Mouse (Mus musculus) liver, postnatal 0 days (tissue): Measurements from ENCODE around the gene Tpsab1. TPM values are rescaled to one million over a fixed set of nuclear protein-coding genes. Genes with fewer than 3 reads are reported as not detected.

ENCODE experiments used
- ATAC-seq: fragments of 200-750 bp; cut with Nextera tagmentation; 2 replicates; pipeline ENCODE4 v1.8.0; 2017; ENCODE audit warnings: mild to moderate bottlenecking, moderate library complexity
- DNase-seq: peaks from one replicate; pipeline ENCODE4 v3.0.0-alpha.2; 2016
- H3K27ac ChIP-seq: fragments of 300-500 bp; sonication (generic); 2 replicates; pipeline ENCODE4 v1.5.1; 2014; ENCODE audit warnings: antibody characterized with exemption, moderate library complexity, mild to moderate bottlenecking, low read depth
- H3K27me3 ChIP-seq: fragments of 300-500 bp; sonication (generic); 2 replicates; pipeline ENCODE4 v1.6.1; 2014; ENCODE audit warnings: low read length, control low read depth, mixed read lengths; ENCODE audit not compliant: insufficient read depth
- H3K36me3 ChIP-seq: fragments of 300-500 bp; sonication (generic); replicated peaks from 2 replicates; pipeline ENCODE4 v1.6.1; 2014; ENCODE audit warnings: mild to moderate bottlenecking, control low read depth, low read length, moderate library complexity, mixed read lengths; ENCODE audit not compliant: insufficient read depth
- H3K4me1 ChIP-seq: fragments of 300-500 bp; sonication (generic); 2 replicates; pipeline ENCODE4 v1.6.1; 2014; ENCODE audit warnings: antibody characterized with exemption, mild to moderate bottlenecking, control low read depth; ENCODE audit not compliant: insufficient read depth
- H3K4me2 ChIP-seq: fragments of 300-500 bp; sonication (generic); 2 replicates; pipeline ENCODE4 v1.6.1; 2014; ENCODE audit warnings: low read depth, mild to moderate bottlenecking, low read length, moderate library complexity, mixed read lengths
- H3K4me3 ChIP-seq: fragments of 300-500 bp; sonication (generic); 2 replicates; pipeline ENCODE4 v1.5.1; 2014; ENCODE audit warnings: low read depth, low read length
- H3K9ac ChIP-seq: fragments of 300-500 bp; sonication (generic); replicated peaks from 2 replicates; pipeline ENCODE4 v1.6.1; 2014; ENCODE audit warnings: mild to moderate bottlenecking, moderate library complexity
- H3K9me3 ChIP-seq: fragments of 300-500 bp; sonication (generic); 2 replicates; pipeline ENCODE4 v1.6.1; 2016; ENCODE audit warnings: mild to moderate bottlenecking, control low read depth, low read length, mixed read lengths
- CTCF ChIP-seq: sonication (generic); IDR thresholded peaks from 2 replicates; pipeline ENCODE4 v1.5.1; 2016; ENCODE audit warnings: antibody characterized with exemption, low read depth
- EP300 ChIP-seq: IDR thresholded peaks from 2 replicates; pipeline ENCODE4 v1.6.1; 2016; ENCODE audit warnings: antibody characterized with exemption, low read depth, mild to moderate bottlenecking
- WGBS: fragments of 180-500 bp; shearing (Covaris S2); extraction: QIAGEN DNeasy Blood & Tissue Kit; methylation state at CpG from one replicate; pipeline ENCODE4 v1.1.7; 2014; ENCODE audit not compliant: insufficient replicate concordance; 5-methylcytosine and 5-hydroxymethylcytosine counted together
- polyA plus RNA-seq: library from polyadenylated mRNA; unstranded; fragments of >200 nt; fragmentation: Nextera tagmentation; extraction: Ambion mirVana; gene quantifications from 2 replicates; pipeline ENCODE4 v1.2.1, GENCODE M21; 2015

Tpsab1 gene
- polyA plus RNA-seq, 1 experiment from 2014 or later = not detected

- Histone ChIP-seq H3K27ac (no peak overlapping the region), H3K9me3 (no peaks in the 10 kb centered on the region), H3K4me1 (no peaks in the 10 kb centered on the region), H3K9ac (no peak overlapping the region), H3K27me3 (no peaks in the 10 kb centered on the region), H3K4me3 (no peak overlapping the region), H3K4me2 (no peak overlapping the region), H3K36me3 (no peaks in the 10 kb centered on the region)
- TF ChIP-seq EP300 (no peak), CTCF (no peak)
- ATAC-seq (no peak), DNase-seq (no peak)
- 53% methylated on average over 2 of the region's 2 CpGs for WGBS
Observed at GRCm38 (mm10) chr17:25361291-25361690, 15.9 kb upstream of the Tpsab1 start.

- WGBS = 54% methylated on average over 3 of the region's 3 CpGs
- ATAC-seq (peak; percentile 93), DNase-seq (peak; percentile 76)
- Histone ChIP-seq H3K4me2 (no peak overlapping the region), H3K9ac (no peak overlapping the region), H3K9me3 (no peaks in the 10 kb centered on the region), H3K36me3 (no peaks in the 10 kb centered on the region), H3K4me3 (no peak overlapping the region), H3K27me3 (no peaks in the 10 kb centered on the region), H3K4me1 (peaks cover 17% of the 10 kb centered on the region), H3K27ac (peak overlapping the region; percentile 71)
- TF ChIP-seq EP300 (no peak), CTCF (no peak)
Observed at GRCm38 (mm10) chr17:25341490-25341889, 3.9 kb downstream of the Tpsab1 start.

GRCm38 (mm10) chr17:25340003-25340402 lies 5.4 kb downstream of the Tpsab1 start:
- WGBS = 72% methylated on average over 6 of the region's 6 CpGs

GRCm38 (mm10) chr17:25338218-25338617 lies 7.1 kb downstream of the Tpsab1 start:
- WGBS = 62% methylated on average over 4 of the region's 4 CpGs
- DNase-seq (peak; percentile 26), ATAC-seq (peak; percentile 26)
- H3K4me1 ChIP-seq = peaks cover 17% of the 10 kb centered on the region
- no peak overlapping the region for H3K4me3 ChIP-seq
- TF ChIP-seq EP300 (no peak), CTCF (no peak)
- no peaks in the 10 kb centered on the region for H3K9me3 ChIP-seq
- H3K27me3 ChIP-seq = 0 out of 2 replicates have a peak, but pooled peaks cover 4% of the 10 kb centered on the region
- no peaks in the 10 kb centered on the region for H3K36me3 ChIP-seq
- H3K27ac ChIP-seq = peak overlapping the region; percentile 60
- no peak overlapping the region for H3K4me2 ChIP-seq
- no peak overlapping the region for H3K9ac ChIP-seq

More at GRCm38 (mm10) chr17:25340003-25340402, 5.4 kb downstream of the Tpsab1 start:
- Histone ChIP-seq H3K4me3 (no peak overlapping the region), H3K4me1 (peaks cover 17% of the 10 kb centered on the region), H3K27me3 (no peaks in the 10 kb centered on the region), H3K9ac (no peak overlapping the region), H3K4me2 (no peak overlapping the region), H3K36me3 (no peaks in the 10 kb centered on the region), H3K27ac (peak overlapping the region; percentile 68), H3K9me3 (no peaks in the 10 kb centered on the region)
- TF ChIP-seq CTCF (no peak), EP300 (no peak)
- ATAC-seq (peak; percentile 54), DNase-seq (peak; percentile 50)

- 0 out of 2 replicates have a peak, but pooled peaks cover 4% of the 10 kb centered on the region for H3K27me3 ChIP-seq
- 0 out of 2 replicates have a peak, but pooled peaks have one; percentile 38 for ATAC-seq
- no peak overlapping the region for H3K27ac ChIP-seq
- H3K9me3 ChIP-seq = no peaks in the 10 kb centered on the region
- peak; percentile 77 for DNase-seq
- H3K4me1 ChIP-seq = peaks cover 3% of the 10 kb centered on the region; the same call in 1 of the 2 replicates
- H3K4me3 ChIP-seq = no peak overlapping the region
- H3K9ac ChIP-seq = no peak overlapping the region
- 2% methylated on average over 8 of the region's 8 CpGs for WGBS
- H3K4me2 ChIP-seq = no peak overlapping the region
- no peaks in the 10 kb centered on the region for H3K36me3 ChIP-seq
- TF ChIP-seq EP300 = no peak
- TF ChIP-seq CTCF = peak; percentile 95
Observed at GRCm38 (mm10) chr17:25333943-25334342, 11.4 kb downstream of the Tpsab1 start.

GRCm38 (mm10) chr17:25332321-25332720 lies 13.0 kb downstream of the Tpsab1 start:
- H3K36me3 ChIP-seq = no peaks in the 10 kb centered on the region
- DNase-seq (no peak), ATAC-seq (no peak)
- TF ChIP-seq CTCF (no peak), EP300 (no peak)
- H3K9me3 ChIP-seq = no peaks in the 10 kb centered on the region
- no peak overlapping the region for H3K4me2 ChIP-seq
- no peaks in the 10 kb centered on the region for H3K4me1 ChIP-seq
- no peak overlapping the region for H3K27ac ChIP-seq
- H3K9ac ChIP-seq = no peak overlapping the region
- WGBS = 38% methylated on average over 9 of the region's 9 CpGs
- no peak overlapping the region for H3K4me3 ChIP-seq
- H3K27me3 ChIP-seq = 0 out of 2 replicates have a peak, but pooled peaks cover 4% of the 10 kb centered on the region

GRCm38 (mm10) chr17:25322930-25323329 lies 22.4 kb downstream of the Tpsab1 start:
- H3K4me3 ChIP-seq = no peak overlapping the region
- no peaks in the 10 kb centered on the region for H3K4me1 ChIP-seq
- no peak overlapping the region for H3K9ac ChIP-seq
- H3K4me2 ChIP-seq = no peak overlapping the region
- no peaks in the 10 kb centered on the region for H3K36me3 ChIP-seq
- no peaks in the 10 kb centered on the region for H3K9me3 ChIP-seq
- 10% methylated on average over 2 of the region's 2 CpGs for WGBS
- ATAC-seq (peak; percentile 62; the same call in 1 of the 2 replicates), DNase-seq (no peak)
- TF ChIP-seq CTCF (no peak), EP300 (no peak)
- no peak overlapping the region for H3K27ac ChIP-seq
- H3K27me3 ChIP-seq = no peaks in the 10 kb centered on the region
